Mouse (Mus musculus) midbrain, postnatal 0 days (tissue): ENCODE data around the gene Mmp11. TPM values are rescaled to one million over a fixed set of nuclear protein-coding genes. Genes with fewer than 3 reads are reported as not detected.

Experiments used
- ATAC-seq: fragments of 200-750 bp; cut with Nextera tagmentation; 2 replicates; pipeline ENCODE4 v1.8.0; 2017; ENCODE audit warnings: moderate number of reproducible peaks, mild to moderate bottlenecking, moderate TSS enrichment, moderate library complexity; ENCODE audit not compliant: low FRiP score
- DNase-seq: peaks from one replicate; pipeline ENCODE4 v3.0.0-alpha.2; 2015; ENCODE audit warnings: low spot score
- H3K27ac ChIP-seq: fragments of 300-500 bp; sonication (generic); 2 replicates; pipeline ENCODE4 v1.5.1; 2014; ENCODE audit warnings: low read depth, mild to moderate bottlenecking, low read length, mixed read lengths
- H3K27me3 ChIP-seq: fragments of 300-500 bp; sonication (generic); 2 replicates; pipeline ENCODE4 v1.6.1; 2014; ENCODE audit warnings: low read length, control low read depth, mixed read lengths; ENCODE audit not compliant: insufficient read depth
- H3K36me3 ChIP-seq: fragments of 300-500 bp; sonication (generic); 2 replicates; pipeline ENCODE4 v1.6.1; 2014; ENCODE audit warnings: low read length, control low read depth, mixed read lengths; ENCODE audit not compliant: insufficient read depth
- H3K4me1 ChIP-seq: fragments of 300-500 bp; sonication (generic); 2 replicates; pipeline ENCODE4 v1.6.1; 2014; ENCODE audit warnings: mild to moderate bottlenecking, control low read depth, antibody characterized with exemption, low read length, mixed read lengths; ENCODE audit not compliant: insufficient read depth
- H3K4me2 ChIP-seq: fragments of 300-500 bp; sonication (generic); 2 replicates; pipeline ENCODE4 v1.6.1; 2014; ENCODE audit warnings: low read depth, mild to moderate bottlenecking, low read length, mixed read lengths; ENCODE audit not compliant: poor library complexity, severe bottlenecking
- H3K4me3 ChIP-seq: fragments of 300-500 bp; sonication (generic); 2 replicates; pipeline ENCODE4 v1.5.1; 2014; ENCODE audit warnings: low read depth, mild to moderate bottlenecking, low read length, moderate library complexity
- H3K9ac ChIP-seq: fragments of 300-500 bp; sonication (generic); replicated peaks from 2 replicates; pipeline ENCODE4 v1.6.1; 2014; ENCODE audit warnings: mild to moderate bottlenecking, low read length, moderate library complexity, mixed read lengths; ENCODE audit not compliant: poor library complexity, severe bottlenecking
- H3K9me3 ChIP-seq: fragments of 300-500 bp; sonication (generic); 2 replicates; pipeline ENCODE4 v1.6.1; 2016; ENCODE audit warnings: low read length, control low read depth
- CTCF ChIP-seq: IDR thresholded peaks from 2 replicates; pipeline ENCODE4 v1.5.1; 2016; ENCODE audit warnings: antibody characterized with exemption, mild to moderate bottlenecking
- WGBS: fragments of 180-500 bp; shearing (Covaris S2); extraction: QIAGEN DNeasy Blood & Tissue Kit; methylation state at CpG from one replicate; pipeline ENCODE4 v1.1.7; 2014; 5-methylcytosine and 5-hydroxymethylcytosine counted together
- polyA plus RNA-seq: library from polyadenylated mRNA; unstranded; fragments of >200 nt; fragmentation: Nextera tagmentation; extraction: Ambion mirVana; gene quantifications from 2 replicates; pipeline ENCODE4 v1.2.1, GENCODE M21; 2015
- total RNA-seq: library from RNA; depleted of rRNA; stranded (reverse); fragments of >200 nt; gene quantifications from 2 replicates; pipeline ENCODE4 v1.2.3, GENCODE M21; 2014

Gene Mmp11
- total and polyA plus RNA-seq, 2 experiments from 2014 or later: 6.6 to 11.5 TPM

DNA sequence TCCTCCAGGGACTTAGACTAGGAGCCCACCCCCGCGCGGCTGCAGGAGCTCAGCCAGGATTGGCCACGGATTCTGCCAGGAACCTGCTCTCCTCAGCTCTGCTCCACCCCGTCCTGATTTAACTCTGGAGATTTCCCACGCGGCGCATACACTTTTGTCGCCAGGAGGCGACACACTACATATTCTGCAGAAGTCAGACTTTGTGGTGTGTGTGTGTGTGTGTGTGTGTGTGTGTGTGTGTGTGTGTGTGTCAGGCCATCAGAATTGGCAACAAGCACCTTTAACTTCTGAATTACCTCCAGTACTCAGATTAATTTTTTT is 53.1 kb downstream of the Mmp11 start:
- H3K36me3 ChIP-seq: no peaks in the 10 kb centered on the region
- no peaks in the 10 kb centered on the region for H3K27me3 ChIP-seq
- no peak overlapping the region for H3K9ac ChIP-seq
- no peaks in the 10 kb centered on the region for H3K9me3 ChIP-seq
- peak overlapping the region; percentile 15; the same call in 1 of the 2 replicates for H3K4me2 ChIP-seq
- H3K4me3 ChIP-seq: no peak overlapping the region
- H3K4me1 ChIP-seq: no peaks in the 10 kb centered on the region
- ATAC-seq: peak; percentile 60; the same call in 1 of the 2 replicates
- H3K27ac ChIP-seq: no peak overlapping the region
- DNase-seq: peak; percentile 81
- under 1% methylated on average over 10 of the region's 10 CpGs for WGBS
- peak; percentile 76 for TF ChIP-seq CTCF

GRCm38 (mm10) chr10:75882433-75883231 is 53.7 kb downstream of the Mmp11 start:
- Histone ChIP-seq H3K9ac (no peak overlapping the region), H3K36me3 (no peaks in the 10 kb centered on the region), H3K9me3 (no peaks in the 10 kb centered on the region), H3K4me1 (no peaks in the 10 kb centered on the region), H3K27ac (no peak overlapping the region), H3K4me3 (no peak overlapping the region), H3K4me2 (peak overlapping the region; percentile 15; the same call in 1 of the 2 replicates), H3K27me3 (no peaks in the 10 kb centered on the region)
- no peak for TF ChIP-seq CTCF
- ATAC-seq: no peak
- WGBS: 8% methylated on average over 15 of the region's 15 CpGs
- DNase-seq: no peak

DNA sequence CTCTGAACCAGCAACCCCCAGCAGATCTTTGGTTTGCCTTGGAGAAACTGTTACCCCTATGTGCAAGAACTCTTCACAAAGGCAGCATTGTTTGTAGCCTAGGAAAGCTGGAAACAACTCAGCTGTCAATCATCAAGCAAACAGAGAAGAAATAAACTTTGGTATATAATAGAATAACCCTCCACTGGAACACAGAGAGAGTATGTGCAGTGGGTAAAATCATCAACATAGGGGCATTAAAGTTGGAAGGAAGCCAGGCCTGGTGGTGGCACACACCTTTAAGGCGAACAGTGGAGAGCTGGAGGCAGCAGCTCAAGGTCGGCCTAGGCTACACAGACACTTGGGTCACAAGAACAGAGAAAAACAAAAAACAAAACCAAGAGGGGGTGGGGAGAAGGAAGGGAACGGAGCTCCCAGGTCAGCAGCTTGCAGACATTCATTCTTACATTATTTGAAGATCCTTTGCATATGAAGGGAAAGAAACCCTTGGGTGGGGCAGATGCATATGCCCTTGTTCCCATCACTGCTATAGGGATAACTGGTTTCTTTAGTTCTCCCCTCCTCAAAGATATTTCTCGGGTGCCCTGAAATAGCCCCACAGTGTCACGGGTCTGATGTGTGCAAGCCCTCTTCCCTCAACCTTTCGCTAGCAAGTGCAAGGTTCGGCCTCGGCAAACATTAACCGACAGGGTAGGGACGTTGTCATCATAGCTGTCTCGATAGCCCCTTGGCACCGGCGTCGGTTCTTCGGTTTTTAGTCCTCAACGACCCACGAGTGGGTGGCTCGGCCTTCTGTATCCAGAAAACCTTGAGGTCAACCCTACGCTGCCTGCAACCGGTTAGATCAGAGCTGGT is 54.5 kb downstream of the Mmp11 start:
- Histone ChIP-seq H3K9ac (no peak overlapping the region), H3K27ac (no peak overlapping the region), H3K9me3 (no peaks in the 10 kb centered on the region), H3K27me3 (no peaks in the 10 kb centered on the region), H3K4me3 (no peak overlapping the region), H3K4me2 (no peak overlapping the region), H3K36me3 (no peaks in the 10 kb centered on the region), H3K4me1 (no peaks in the 10 kb centered on the region)
- ATAC-seq (no peak), DNase-seq (no peak)
- no peak for TF ChIP-seq CTCF
- WGBS: 20% methylated on average over 20 of the region's 20 CpGs

- Histone ChIP-seq H3K4me2 (no peak overlapping the region), H3K27ac (no peak overlapping the region), H3K9me3 (no peaks in the 10 kb centered on the region), H3K4me3 (no peak overlapping the region), H3K4me1 (no peaks in the 10 kb centered on the region), H3K27me3 (no peaks in the 10 kb centered on the region), H3K36me3 (no peaks in the 10 kb centered on the region), H3K9ac (no peak overlapping the region)
- WGBS: 58% methylated on average over 6 of the region's 6 CpGs
- ATAC-seq: no peak
- no peak for TF ChIP-seq CTCF
- DNase-seq: no peak
These were observed 55.3 kb downstream of the Mmp11 start for GRCm38 (mm10) chr10:75880771-75881577.

GRCm38 (mm10) chr10:75880351-75880750 is 55.9 kb downstream of the Mmp11 start:
- ATAC-seq (no peak), DNase-seq (no peak)
- Histone ChIP-seq H3K4me2 (no peak overlapping the region), H3K4me3 (no peak overlapping the region), H3K36me3 (no peaks in the 10 kb centered on the region), H3K27me3 (no peaks in the 10 kb centered on the region), H3K4me1 (no peaks in the 10 kb centered on the region), H3K9ac (no peak overlapping the region), H3K9me3 (no peaks in the 10 kb centered on the region), H3K27ac (no peak overlapping the region)
- WGBS: 93% methylated on average over 10 of the region's 10 CpGs
- no peak for TF ChIP-seq CTCF
